Mouse (Mus musculus) left cerebral cortex, postnatal 10 days (tissue): ENCODE data around the gene Mup18. TPM values are rescaled to one million over a fixed set of nuclear protein-coding genes. Genes with fewer than 3 reads are reported as not detected.
"Not testable (repeated sequence)": the region's sequence is repeated elsewhere in the genome, so short reads cannot be mapped to it uniquely, and the experiment has no call there.

ENCODE experiments used
- DNase-seq, 2 experiments: peaks; one replicate each; pipeline ENCODE4 v3.0.0; 2021 to 2022; ENCODE audit warnings: low spot score in 2 of 2, mixed read lengths in 1 of 2; ENCODE audit errors: extremely low spot score in 1 of 2
- intact Hi-C: fragments of 180-260 bp; cut with DNase I; formaldehyde crosslinking; loops from one replicate; pipeline ENCODE4 v1.15.1; 2025
- total RNA-seq, 2 experiments: library from RNA; stranded (reverse); gene quantifications; 2 replicates each; pipeline ENCODE4 v1.2.3; 2021

The Mup18 gene
- total RNA-seq, result not detected

- intact Hi-C loops, result not testable (repeated sequence)
Measured at GRCm38 (mm10) chr4:61674036-61674435, at the start of gene Mup18. Gene Mup18 (minus strand): TSS chr4:61674136.

GRCm38 (mm10) chr4:61714296-61714695, 40.4 kb upstream of the Mup18 start:
- DNase-seq, intact Hi-C loops: not testable (repeated sequence)

More at GRCm38 (mm10) chr4:61674036-61674435, at the start of gene Mup18:
- not testable (repeated sequence) for DNase-seq

Other genes with a start within 250 kb of the Mup18 start
- not detected for gene Mup15, start 234.4 kb downstream of the Mup18 start, total RNA-seq
- not detected for gene Mup16, start 154.6 kb downstream of the Mup18 start, total RNA-seq
- not detected for gene Mup17, start 78.3 kb downstream of the Mup18 start, total RNA-seq
- not detected for gene Mup19, start 108.1 kb upstream of the Mup18 start, total RNA-seq
- gene Mup5, start 161.1 kb upstream of the Mup18 start, total RNA-seq, result under 1 TPM in 1 of 2 experiments, not detected in 1; 0.51 TPM